Mouse (Mus musculus): ENCODE measurements around the gene Mex3a. TPM values are rescaled to one million over a fixed set of nuclear protein-coding genes. Genes with fewer than 3 reads are reported as not detected.

The Mex3a gene
- polyA plus RNA-seq, 1 experiment, result 22.0 TPM

DNA sequence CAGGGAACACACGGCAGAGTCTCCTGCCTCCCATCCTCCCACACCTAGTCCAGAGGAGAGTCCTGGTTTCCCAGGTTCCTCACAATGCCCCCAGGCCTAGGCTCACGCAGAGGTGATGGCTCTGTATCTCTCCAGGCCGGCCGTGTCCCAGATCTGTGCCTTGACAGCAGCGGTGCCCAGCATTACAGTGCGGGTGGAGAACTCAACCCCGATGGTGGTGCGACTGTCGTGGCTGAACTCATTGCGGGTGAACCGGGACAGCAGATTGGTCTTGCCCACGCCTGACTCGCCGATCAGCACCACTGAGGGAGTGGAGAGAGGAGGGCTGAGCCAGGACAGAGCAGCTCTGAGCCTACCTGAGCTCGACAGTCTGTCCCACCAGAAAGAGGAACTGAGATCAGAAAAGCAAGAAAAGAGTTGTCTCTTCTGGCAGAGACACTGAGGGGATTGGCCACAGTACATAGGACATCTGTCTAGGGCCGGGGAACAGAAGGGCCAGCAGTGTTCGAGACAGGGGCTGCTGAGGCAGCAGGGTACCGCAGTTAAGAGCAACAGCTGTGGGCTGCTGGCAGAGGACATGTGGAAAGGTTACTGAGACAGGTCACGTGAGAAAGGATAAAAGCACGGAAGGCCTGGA, 12.9 kb downstream of the Mex3a start:
- Histone ChIP-seq H3K4me3 (ENCODE audit: control insufficient read depth, insufficient read depth, low read length) (no peak overlapping the region), H3K27ac (ENCODE audit: control insufficient read depth, insufficient read depth, low read length) (no peak overlapping the region), H3K27me3 (ENCODE audit: control insufficient read depth, insufficient read depth, low read length) (no peaks in the 10 kb centered on the region), H3K4me1 (replicated peaks; ENCODE audit: control insufficient read depth, insufficient read depth, low read length) (peaks cover 8% of the 10 kb centered on the region), H3K36me3 (ENCODE audit: control insufficient read depth, insufficient read depth, low read length) (no peaks in the 10 kb centered on the region)
- 60% methylated on average over 20 of the region's 20 CpGs for WGBS
- DNase-seq, result no peak
- TF ChIP-seq POLR2A (IDR thresholded peaks at IDR 0.05; ENCODE audit: control insufficient read depth, extremely low read depth, insufficient read depth, low read length, poor library complexity) (no peak), CTCF (IDR thresholded peaks at IDR 0.05; ENCODE audit: borderline replicate concordance, control insufficient read depth, extremely low read depth, insufficient read depth, low read length, poor library complexity) (no peak)

DNA sequence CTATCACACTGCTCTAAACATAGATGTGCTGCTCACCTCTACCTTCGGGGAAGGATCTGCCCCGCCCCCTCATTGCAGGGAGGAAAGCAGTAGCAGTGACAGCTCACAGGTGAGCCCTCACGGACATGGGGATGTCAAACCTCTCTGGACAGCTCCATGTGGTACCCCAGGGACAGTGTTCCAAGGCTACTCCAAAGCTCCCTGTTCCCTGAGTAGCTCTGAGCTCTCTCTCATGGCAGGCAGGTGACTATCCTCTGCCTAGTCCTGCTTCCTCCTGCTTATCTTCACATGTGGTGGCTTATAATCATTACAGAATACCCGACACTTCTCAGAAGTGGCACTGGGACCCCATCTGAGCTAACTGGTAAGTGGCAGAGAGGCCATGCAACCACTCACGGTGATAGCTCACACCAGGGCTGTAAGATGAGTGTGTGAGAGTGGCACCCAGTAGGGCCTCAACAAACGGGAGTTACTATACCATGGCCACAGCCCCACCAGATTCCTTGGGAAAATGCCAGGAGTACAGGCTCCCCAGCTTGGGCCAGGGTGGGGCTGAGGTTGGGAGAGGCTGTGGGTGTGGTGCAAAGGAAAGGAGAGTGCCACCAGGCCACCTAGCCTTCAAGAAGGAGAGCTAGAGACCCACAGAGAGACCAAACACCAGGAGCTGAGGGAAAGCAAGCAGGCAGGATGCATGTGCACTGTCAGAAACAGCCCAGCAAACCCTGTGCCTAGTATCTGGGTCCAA, 14.7 kb downstream of the Mex3a start:
- 89% methylated on average over 6 of the region's 6 CpGs for WGBS
- H3K36me3 ChIP-seq (ENCODE audit: control insufficient read depth, insufficient read depth, low read length), result no peaks in the 10 kb centered on the region
- no peak overlapping the region for H3K27ac ChIP-seq (ENCODE audit: control insufficient read depth, insufficient read depth, low read length)
- H3K27me3 ChIP-seq (ENCODE audit: control insufficient read depth, insufficient read depth, low read length), result no peaks in the 10 kb centered on the region
- TF ChIP-seq CTCF (IDR thresholded peaks at IDR 0.05; ENCODE audit: borderline replicate concordance, control insufficient read depth, extremely low read depth, insufficient read depth, low read length, poor library complexity) (no peak), POLR2A (IDR thresholded peaks at IDR 0.05; ENCODE audit: control insufficient read depth, extremely low read depth, insufficient read depth, low read length, poor library complexity) (no peak)
- no peak for DNase-seq
- H3K4me1 ChIP-seq (replicated peaks; ENCODE audit: control insufficient read depth, insufficient read depth, low read length), result peaks cover 3% of the 10 kb centered on the region; the same call in 1 of the 2 replicates
- H3K4me3 ChIP-seq (ENCODE audit: control insufficient read depth, insufficient read depth, low read length), result no peak overlapping the region

DNA sequence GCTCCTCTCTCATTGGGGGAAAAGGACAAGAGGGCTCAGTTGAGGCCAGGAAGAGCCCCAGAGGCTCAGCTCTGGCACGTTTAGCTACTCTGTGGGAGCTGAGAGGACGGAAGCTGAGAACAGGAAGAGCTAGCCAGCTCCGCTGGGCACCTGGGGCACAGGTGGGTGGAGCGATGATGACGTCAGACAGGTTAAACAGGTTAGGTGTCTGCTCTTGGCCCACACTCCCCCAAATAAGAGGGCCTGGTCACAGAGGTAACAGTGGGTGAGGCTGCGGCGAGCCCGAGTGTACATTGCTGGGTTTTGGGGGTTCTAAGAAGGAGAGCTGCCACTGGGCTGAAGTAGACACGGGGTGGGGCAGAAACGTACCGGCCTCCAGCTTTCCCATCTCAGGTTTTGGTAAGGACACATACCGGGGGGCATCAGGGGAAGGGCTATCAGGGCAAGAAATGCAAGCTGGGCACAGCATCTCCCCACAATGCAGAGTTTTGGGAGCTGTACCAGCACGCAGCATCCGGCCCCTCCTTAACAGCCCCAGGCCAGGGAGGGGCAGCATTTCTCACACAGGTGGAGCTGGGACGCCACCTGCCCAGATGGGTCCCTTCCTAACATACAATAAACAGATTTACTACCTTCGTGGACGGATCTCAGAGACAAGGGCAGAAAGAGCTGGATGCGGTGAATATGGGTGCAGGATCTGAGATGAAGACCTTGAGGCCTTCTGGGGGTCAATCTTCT, 16.2 kb downstream of the Mex3a start, which contains the start of gene Rab25:
Rab25 (minus strand) TSS at position 121 of the 738 bp plus-strand sequence.
- H3K4me3 ChIP-seq (ENCODE audit: control insufficient read depth, insufficient read depth, low read length), result no peak within 1 kb of the TSS
- TF ChIP-seq CTCF (IDR thresholded peaks at IDR 0.05; ENCODE audit: borderline replicate concordance, control insufficient read depth, extremely low read depth, insufficient read depth, low read length, poor library complexity) (no peak), POLR2A (IDR thresholded peaks at IDR 0.05; ENCODE audit: control insufficient read depth, extremely low read depth, insufficient read depth, low read length, poor library complexity) (no peak)
- H3K4me1 ChIP-seq (replicated peaks; ENCODE audit: control insufficient read depth, insufficient read depth, low read length), result peaks cover 7% of the 10 kb centered on the region
- WGBS, result 90% methylated on average over 18 of the region's 18 CpGs
- no peaks in the 10 kb centered on the region for H3K27me3 ChIP-seq (ENCODE audit: control insufficient read depth, insufficient read depth, low read length)
- no peaks in the 10 kb centered on the region for H3K36me3 ChIP-seq (ENCODE audit: control insufficient read depth, insufficient read depth, low read length)
- no peak for DNase-seq
- no peak within 1 kb of the TSS for H3K27ac ChIP-seq (ENCODE audit: control insufficient read depth, insufficient read depth, low read length)

DNA sequence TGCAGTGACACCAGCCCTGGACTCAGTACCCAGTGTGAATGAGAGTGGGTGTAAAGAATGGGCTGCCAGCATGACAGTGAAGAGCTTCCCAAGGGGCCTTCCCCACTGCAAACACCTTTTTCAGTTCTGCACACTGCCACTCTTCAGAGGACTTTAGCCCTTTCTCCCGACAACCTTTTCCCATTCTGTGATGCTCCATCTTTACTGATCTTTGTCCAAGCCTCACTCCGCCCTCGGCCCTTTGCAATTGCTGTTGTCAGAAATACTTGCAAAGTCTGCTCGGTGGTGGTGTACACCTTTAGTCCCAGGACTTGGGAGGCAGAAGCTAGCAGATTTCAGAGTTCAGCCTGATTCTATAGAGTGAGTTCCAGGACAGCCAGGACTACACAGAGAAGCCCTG, 19.4 kb downstream of the Mex3a start:
- Histone ChIP-seq H3K27ac (ENCODE audit: control insufficient read depth, insufficient read depth, low read length) (no peak overlapping the region), H3K36me3 (ENCODE audit: control insufficient read depth, insufficient read depth, low read length) (no peaks in the 10 kb centered on the region), H3K27me3 (ENCODE audit: control insufficient read depth, insufficient read depth, low read length) (no peaks in the 10 kb centered on the region), H3K4me1 (replicated peaks; ENCODE audit: control insufficient read depth, insufficient read depth, low read length) (peaks cover 12% of the 10 kb centered on the region), H3K4me3 (ENCODE audit: control insufficient read depth, insufficient read depth, low read length) (no peak overlapping the region)
- TF ChIP-seq POLR2A (IDR thresholded peaks at IDR 0.05; ENCODE audit: control insufficient read depth, extremely low read depth, insufficient read depth, low read length, poor library complexity) (no peak), CTCF (IDR thresholded peaks at IDR 0.05; ENCODE audit: borderline replicate concordance, control insufficient read depth, extremely low read depth, insufficient read depth, low read length, poor library complexity) (no peak)
- 97% methylated on average over 4 of the region's 4 CpGs for WGBS
- DNase-seq, result no peak

DNA sequence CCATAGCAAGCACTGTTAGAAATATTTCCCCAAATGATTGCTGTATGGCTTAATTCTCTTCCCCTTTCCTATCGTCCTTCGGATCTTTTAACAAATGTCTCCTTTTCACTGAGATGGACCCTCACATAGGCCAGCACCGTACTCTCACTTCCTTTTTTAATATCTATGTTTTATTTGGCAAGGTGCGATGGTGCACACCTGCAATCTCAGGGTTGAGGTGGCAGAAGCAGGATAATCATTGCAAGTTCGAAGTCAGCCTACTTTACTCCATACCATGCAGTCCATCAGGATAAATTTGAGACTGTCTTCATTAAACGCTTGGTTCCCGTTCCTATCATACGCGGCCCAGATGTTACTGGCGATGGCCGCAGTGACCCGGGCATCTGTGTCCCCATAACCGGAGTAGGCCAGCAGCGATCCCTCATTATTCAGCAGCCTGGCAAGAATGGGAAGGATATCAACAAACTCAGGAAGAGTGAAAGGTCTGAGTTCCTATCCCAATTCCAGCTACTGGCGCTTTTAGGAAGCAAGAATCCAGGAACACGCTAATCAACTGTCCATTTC, 20.0 kb downstream of the Mex3a start:
- Histone ChIP-seq H3K4me3 (ENCODE audit: control insufficient read depth, insufficient read depth, low read length) (peak overlapping the region; percentile 92), H3K27me3 (ENCODE audit: control insufficient read depth, insufficient read depth, low read length) (no peaks in the 10 kb centered on the region), H3K4me1 (replicated peaks; ENCODE audit: control insufficient read depth, insufficient read depth, low read length) (peaks cover 12% of the 10 kb centered on the region), H3K27ac (ENCODE audit: control insufficient read depth, insufficient read depth, low read length) (no peak overlapping the region), H3K36me3 (ENCODE audit: control insufficient read depth, insufficient read depth, low read length) (no peaks in the 10 kb centered on the region)
- TF ChIP-seq POLR2A (IDR thresholded peaks at IDR 0.05; ENCODE audit: control insufficient read depth, extremely low read depth, insufficient read depth, low read length, poor library complexity), result no peak
- TF ChIP-seq CTCF (IDR thresholded peaks at IDR 0.05; ENCODE audit: borderline replicate concordance, control insufficient read depth, extremely low read depth, insufficient read depth, low read length, poor library complexity), result no peak
- WGBS, result 5% methylated on average over 16 of the region's 16 CpGs
- DNase-seq, result no peak
